Mouse (Mus musculus) natural killer cell, adult 2 months (primary cell): ENCODE measurements around the gene Thada.

Experiments
- DNase-seq, 2 experiments: peaks; one replicate each; pipeline ENCODE4 v3.0.0; 2022; ENCODE audit warnings: low spot score in 2 of 2

Gene Thada

GRCm38 (mm10) chr17:84351276-84351675 is 114.7 kb downstream of the Thada start:
- no peak for DNase-seq

- DNase-seq, result no peak
Observed at GRCm38 (mm10) chr17:84348865-84349264, 117.1 kb downstream of the Thada start.

DNA sequence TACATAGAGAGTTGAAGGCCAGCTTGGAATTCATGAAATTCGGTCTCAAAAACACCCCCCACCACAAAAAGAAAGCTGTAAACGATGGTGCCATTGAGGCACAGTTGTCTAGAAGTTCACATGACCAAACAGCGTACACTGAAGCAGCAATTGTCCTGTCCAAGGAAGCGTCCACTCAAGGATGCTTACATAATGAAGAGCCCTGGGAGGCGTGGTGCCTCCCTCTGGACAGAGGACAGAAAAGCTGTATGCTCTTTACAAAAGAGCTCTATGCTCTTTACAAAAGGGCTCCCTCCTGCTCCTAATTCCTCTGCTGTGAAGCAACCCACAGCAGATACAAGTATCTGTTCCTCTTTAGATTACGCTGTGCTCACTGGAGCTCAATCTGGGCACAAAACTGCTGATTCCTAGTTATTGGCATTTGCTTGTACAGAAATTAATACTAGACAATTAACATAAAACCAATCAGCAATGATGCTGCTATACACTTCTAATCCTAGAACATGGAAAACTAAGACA is 123.6 kb downstream of the Thada start:
- no peak for DNase-seq

- DNase-seq, result no peak
Observed at GRCm38 (mm10) chr17:84341686-84342085, 124.3 kb downstream of the Thada start.

DNA sequence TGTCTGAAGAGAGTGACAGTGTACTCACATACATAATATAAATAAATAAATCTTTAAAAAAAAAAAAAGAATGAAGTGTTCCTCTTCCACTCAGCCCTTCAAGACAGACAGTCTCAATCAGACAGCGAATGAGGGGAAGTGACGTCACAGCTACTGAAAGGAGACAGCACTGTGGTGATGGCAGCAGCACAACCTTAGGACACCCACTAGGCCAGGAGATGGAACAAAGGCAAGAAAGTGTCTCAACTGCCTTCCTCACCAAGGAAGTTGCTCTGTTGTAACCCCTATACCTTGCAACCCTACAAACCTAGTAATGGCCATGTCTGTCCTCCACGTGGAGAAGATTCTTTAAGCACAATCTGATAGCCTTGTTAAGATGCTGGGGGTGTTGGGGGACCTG is 125.4 kb downstream of the Thada start:
- no peak for DNase-seq

DNA sequence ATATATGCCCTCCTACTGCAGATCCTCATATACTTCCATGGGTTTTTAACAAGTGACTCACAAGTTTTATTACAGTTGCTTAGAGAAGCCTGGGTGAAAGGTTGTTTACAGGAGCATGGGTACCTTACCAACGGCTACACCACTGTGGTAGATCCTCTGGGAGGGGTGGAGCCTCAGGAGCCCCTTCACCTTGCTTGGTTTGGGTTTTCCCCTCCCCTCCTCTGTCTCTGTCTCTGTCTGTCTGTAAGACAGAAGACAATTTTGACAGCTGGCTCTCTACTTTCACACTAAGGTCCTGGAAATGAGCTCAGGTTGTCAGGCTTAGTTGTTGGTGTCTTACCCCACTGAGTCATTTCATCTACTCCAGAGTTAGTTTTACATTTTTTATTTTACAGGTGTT is 130.0 kb downstream of the Thada start:
- peak; percentile 64 to 74 for DNase-seq

GRCm38 (mm10) chr17:84335076-84335475 is 130.9 kb downstream of the Thada start:
- DNase-seq, result peak; percentile 38 to 60

- no peak for DNase-seq
Observed at GRCm38 (mm10) chr17:84334241-84335014, 131.6 kb downstream of the Thada start.

GRCm38 (mm10) chr17:84332940-84333339 is 133.1 kb downstream of the Thada start:
- peak; percentile 87 to 95 for DNase-seq

GRCm38 (mm10) chr17:84330986-84331385 is 135.0 kb downstream of the Thada start:
- DNase-seq, result no peak

DNA sequence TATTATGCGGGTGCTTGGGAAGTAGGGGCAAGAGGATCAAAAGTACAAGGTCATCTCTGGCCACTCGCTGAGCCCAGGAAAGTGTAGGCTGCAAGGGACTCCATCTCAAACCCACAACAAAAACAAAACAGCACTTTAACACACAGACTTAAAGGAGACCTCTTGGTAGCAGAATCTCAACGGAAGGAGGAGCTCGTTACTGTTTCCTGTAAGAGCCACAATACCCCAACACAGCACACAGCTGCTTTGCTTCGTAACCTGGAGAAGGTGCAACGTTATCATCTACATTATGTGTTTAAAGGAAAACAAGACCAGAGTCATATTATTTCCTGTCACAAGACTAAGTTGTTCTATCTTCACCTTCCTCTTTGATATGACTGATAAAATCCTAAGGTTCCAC is 135.5 kb downstream of the Thada start:
- DNase-seq, result peak; percentile 69 to 78

- no peak for DNase-seq
Observed at GRCm38 (mm10) chr17:84329906-84330470, 136.0 kb downstream of the Thada start.

- no peak for DNase-seq
Observed at GRCm38 (mm10) chr17:84328526-84328925, 137.5 kb downstream of the Thada start.

- no peak for DNase-seq
Observed at GRCm38 (mm10) chr17:84327051-84327925, 138.7 kb downstream of the Thada start.

GRCm38 (mm10) chr17:84322176-84322575 is 143.8 kb downstream of the Thada start:
- no peak for DNase-seq

- no peak for DNase-seq
Observed at GRCm38 (mm10) chr17:84321351-84321750, 144.7 kb downstream of the Thada start.

GRCm38 (mm10) chr17:84320576-84320975 is 145.4 kb downstream of the Thada start:
- no peak for DNase-seq

DNA sequence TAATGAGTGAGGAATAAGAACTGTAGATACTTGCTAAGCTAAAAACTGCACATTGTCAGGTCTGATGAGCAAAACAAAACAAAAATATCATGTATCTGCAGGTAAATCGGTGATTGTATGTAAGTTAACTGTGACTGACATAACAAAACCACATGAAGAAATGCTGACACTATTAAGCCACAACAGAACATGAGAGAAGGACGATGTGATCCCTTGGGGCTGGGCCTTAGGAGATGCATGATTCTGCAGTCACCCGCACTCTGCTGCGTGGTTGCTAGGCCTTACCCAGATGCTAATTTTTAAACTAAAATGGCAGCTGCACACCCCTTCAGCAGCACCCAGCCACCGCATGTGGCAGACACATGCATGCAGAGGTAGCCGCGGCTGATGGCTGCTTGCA is 151.7 kb downstream of the Thada start:
- no peak for DNase-seq

- DNase-seq, result peak in 1 of 2 experiments; percentile 59
Observed at GRCm38 (mm10) chr17:84313494-84313893, 152.5 kb downstream of the Thada start.

DNA sequence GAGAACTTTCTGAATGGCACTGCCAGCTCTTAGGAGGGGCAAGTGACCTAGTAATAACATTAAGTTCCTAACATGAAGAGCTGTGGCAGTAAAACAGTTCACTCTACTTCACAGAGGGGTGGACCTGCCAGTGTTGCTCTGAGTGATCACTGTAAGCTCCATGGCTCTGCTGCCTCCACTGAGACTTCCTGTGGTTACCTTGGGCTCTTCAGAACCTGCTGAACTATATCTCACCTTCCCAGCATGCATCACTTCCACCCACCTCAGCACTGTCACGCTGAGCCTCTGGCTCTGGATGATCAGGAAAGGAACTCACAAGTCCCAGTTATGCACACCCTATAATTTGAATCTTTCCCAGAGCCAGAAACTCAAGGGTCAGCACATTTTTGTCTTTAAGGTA is 159.9 kb downstream of the Thada start:
- DNase-seq, result peak; percentile 62 to 63

DNA sequence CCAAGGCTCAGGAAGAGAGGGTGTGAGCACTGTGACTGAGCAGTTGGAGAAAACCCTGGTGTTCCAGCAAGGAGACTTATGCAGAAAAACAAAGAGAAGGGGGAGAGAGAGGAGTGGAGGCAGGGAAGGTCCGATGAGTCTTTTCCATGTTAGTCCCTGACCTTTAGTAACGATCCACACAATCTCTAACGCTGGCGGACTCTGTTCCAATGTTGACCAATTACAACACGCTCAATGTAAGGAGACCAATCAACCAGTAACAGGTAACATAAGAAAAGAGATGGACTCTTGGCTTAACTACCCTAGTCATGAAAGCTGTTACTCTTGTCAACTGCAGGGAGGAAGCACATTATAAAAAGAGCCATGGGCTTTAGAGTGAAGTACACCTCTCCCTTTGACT is 160.9 kb downstream of the Thada start:
- no peak for DNase-seq

GRCm38 (mm10) chr17:84304141-84304540 is 161.9 kb downstream of the Thada start:
- no peak for DNase-seq
